Mouse (Mus musculus) forebrain, embryonic 10.5 days (tissue): Measurements from ENCODE around the gene Cdk14. TPM values are rescaled to one million over a fixed set of nuclear protein-coding genes. Genes with fewer than 3 reads are reported as not detected.
A peak's percentile ranks its signal among the peaks of the same experiment; 100 is the strongest.

Source experiments
- DNase-seq: peaks from one replicate; pipeline ENCODE4 v3.0.0-alpha.2; 2017; ENCODE audit warnings: low spot score; ENCODE audit errors: extremely low spot score
- H3K27ac ChIP-seq: fragments of 300-500 bp; sonication (generic); 2 replicates; pipeline ENCODE4 v1.5.1; 2016; ENCODE audit warnings: mild to moderate bottlenecking
- H3K27me3 ChIP-seq: fragments of 300-500 bp; sonication (generic); 2 replicates; pipeline ENCODE4 v1.6.1; 2016; ENCODE audit warnings: mild to moderate bottlenecking; ENCODE audit not compliant: poor library complexity, severe bottlenecking
- H3K36me3 ChIP-seq: fragments of 300-500 bp; sonication (generic); replicated peaks from 2 replicates; pipeline ENCODE4 v1.6.1; 2016; ENCODE audit warnings: mild to moderate bottlenecking, moderate library complexity
- H3K4me1 ChIP-seq: fragments of 300-500 bp; sonication (generic); 2 replicates; pipeline ENCODE4 v1.6.1; 2016
- H3K4me3 ChIP-seq: fragments of 300-500 bp; sonication (generic); 2 replicates; pipeline ENCODE4 v1.5.1; 2016; ENCODE audit warnings: mild to moderate bottlenecking, moderate library complexity
- H3K9me3 ChIP-seq: fragments of 300-500 bp; sonication (generic); 2 replicates; pipeline ENCODE4 v1.6.1; 2016; ENCODE audit warnings: mild to moderate bottlenecking, moderate library complexity
- WGBS: fragments of 180-500 bp; shearing (Covaris S2); methylation state at CpG from one replicate; pipeline ENCODE4 v1.1.7; 2016; 5-methylcytosine and 5-hydroxymethylcytosine counted together
- polyA plus RNA-seq: library from polyadenylated mRNA; unstranded; fragments of >200 nt; fragmentation: Nextera tagmentation; extraction: Ambion mirVana; gene quantifications from 2 replicates; pipeline ENCODE4 v1.2.1, GENCODE M21; 2016

Cdk14 gene
- polyA plus RNA-seq, 1 experiment from 2014 or later: 9.5 TPM

DNA sequence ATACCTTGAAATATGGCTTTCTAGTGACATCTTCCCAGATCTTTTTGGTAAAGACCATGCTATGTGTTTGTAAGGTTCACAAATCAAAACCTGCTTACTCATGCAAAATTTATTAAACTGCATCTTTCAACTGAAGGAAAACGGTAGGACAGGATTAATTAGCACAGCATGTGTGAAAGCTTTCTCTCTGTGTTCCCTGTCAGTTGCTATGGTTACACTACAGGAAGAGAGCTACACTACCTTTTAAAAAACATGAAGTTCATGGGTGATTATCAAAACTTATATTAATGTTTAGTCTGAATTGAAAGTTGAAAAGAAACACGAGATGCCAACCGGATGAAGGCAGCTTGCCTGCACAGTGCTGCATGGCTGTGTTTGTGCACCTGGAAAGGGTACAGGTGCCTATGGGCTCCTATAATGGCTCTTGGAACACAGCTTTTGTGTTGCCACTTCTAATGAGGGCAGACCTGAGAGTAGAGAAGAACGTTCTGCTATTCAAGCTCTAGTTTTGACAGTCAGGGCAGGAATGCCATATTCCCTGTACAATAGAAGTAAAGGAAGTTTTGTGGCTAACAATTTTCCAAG, 380.3 kb downstream of the Cdk14 start:
- H3K27ac ChIP-seq: 0 out of 2 replicates have a peak overlapping the region, but pooled peaks have one; percentile 51
- WGBS: 43% methylated on average over 4 of the region's 4 CpGs

GRCm38 (mm10) chr5:5033445-5033844, 386.7 kb downstream of the Cdk14 start:
- WGBS: 88% methylated on average over 5 of the region's 5 CpGs
- no peaks in the 10 kb centered on the region for H3K27me3 ChIP-seq

More for the DNA sequence above, 380.3 kb downstream of the Cdk14 start:
- H3K36me3 ChIP-seq: no peaks in the 10 kb centered on the region
- H3K9me3 ChIP-seq: no peaks in the 10 kb centered on the region
- no peak overlapping the region for H3K4me3 ChIP-seq
- H3K4me1 ChIP-seq: peaks cover 18% of the 10 kb centered on the region
- DNase-seq: no peak
- H3K27me3 ChIP-seq: no peaks in the 10 kb centered on the region

GRCm38 (mm10) chr5:5032847-5033246, 387.3 kb downstream of the Cdk14 start:
- Histone ChIP-seq H3K4me3 (no peak overlapping the region), H3K36me3 (no peaks in the 10 kb centered on the region), H3K9me3 (no peaks in the 10 kb centered on the region), H3K27ac (no peak overlapping the region), H3K4me1 (no peaks in the 10 kb centered on the region), H3K27me3 (no peaks in the 10 kb centered on the region)
- DNase-seq: no peak
- 87% methylated on average over 6 of the region's 6 CpGs for WGBS

More at GRCm38 (mm10) chr5:5033445-5033844, 386.7 kb downstream of the Cdk14 start:
- Histone ChIP-seq H3K9me3 (no peaks in the 10 kb centered on the region), H3K36me3 (no peaks in the 10 kb centered on the region), H3K4me1 (no peaks in the 10 kb centered on the region), H3K27ac (no peak overlapping the region), H3K4me3 (no peak overlapping the region)
- no peak for DNase-seq

GRCm38 (mm10) chr5:5032446-5032845, 387.7 kb downstream of the Cdk14 start:
- H3K4me3 ChIP-seq: no peak overlapping the region
- no peaks in the 10 kb centered on the region for H3K9me3 ChIP-seq
- H3K4me1 ChIP-seq: no peaks in the 10 kb centered on the region
- no peak for DNase-seq
- WGBS: 86% methylated on average over 11 of the region's 11 CpGs
- no peaks in the 10 kb centered on the region for H3K36me3 ChIP-seq
- no peak overlapping the region for H3K27ac ChIP-seq
- no peaks in the 10 kb centered on the region for H3K27me3 ChIP-seq

DNA sequence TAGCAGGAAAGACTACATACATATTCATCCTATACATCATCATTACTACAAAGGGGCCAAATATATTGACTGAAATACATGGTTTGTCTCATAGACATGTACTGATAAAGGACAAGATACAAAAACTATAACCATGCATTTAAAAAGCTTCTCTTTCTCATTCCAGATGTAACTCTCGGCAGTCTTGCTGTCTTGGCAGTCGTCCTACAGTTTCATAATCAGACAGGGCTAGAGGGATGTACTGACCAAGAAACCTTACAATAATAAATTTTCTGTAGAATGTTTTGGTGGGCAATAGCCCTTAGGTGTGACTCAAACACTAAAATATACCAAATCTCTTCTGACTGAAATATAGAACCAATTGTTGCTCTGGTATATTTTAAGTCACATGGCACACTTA, 389.7 kb downstream of the Cdk14 start:
- Histone ChIP-seq H3K27ac (no peak overlapping the region), H3K9me3 (no peaks in the 10 kb centered on the region), H3K4me1 (no peaks in the 10 kb centered on the region), H3K36me3 (no peaks in the 10 kb centered on the region), H3K4me3 (no peak overlapping the region), H3K27me3 (no peaks in the 10 kb centered on the region)
- DNase-seq: no peak
- 87% methylated on average over 2 of the region's 2 CpGs for WGBS

DNA sequence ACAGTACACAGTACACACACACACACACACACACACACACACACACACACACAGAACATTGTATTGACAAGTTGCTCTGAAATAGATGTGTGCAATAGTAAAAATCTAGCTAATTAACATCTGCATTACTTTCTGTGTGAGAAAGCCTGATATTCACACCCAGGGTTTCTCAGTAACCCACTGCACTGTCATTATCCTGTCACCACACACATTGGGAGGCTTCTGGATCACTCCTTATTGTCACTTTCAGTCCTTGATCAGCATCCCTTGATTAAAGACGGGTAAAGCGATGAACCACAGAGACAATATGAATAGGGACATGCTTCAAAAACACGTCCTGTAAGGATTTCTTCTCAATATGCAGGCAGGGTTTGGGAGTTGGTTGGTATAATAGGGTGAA, 401.2 kb downstream of the Cdk14 start:
- Histone ChIP-seq H3K36me3 (no peaks in the 10 kb centered on the region), H3K4me3 (no peak overlapping the region), H3K4me1 (peaks cover 10% of the 10 kb centered on the region), H3K27me3 (no peaks in the 10 kb centered on the region), H3K9me3 (no peaks in the 10 kb centered on the region), H3K27ac (no peak overlapping the region)
- DNase-seq: no peak
- WGBS: 90% methylated on average over 3 of the region's 3 CpGs

DNA sequence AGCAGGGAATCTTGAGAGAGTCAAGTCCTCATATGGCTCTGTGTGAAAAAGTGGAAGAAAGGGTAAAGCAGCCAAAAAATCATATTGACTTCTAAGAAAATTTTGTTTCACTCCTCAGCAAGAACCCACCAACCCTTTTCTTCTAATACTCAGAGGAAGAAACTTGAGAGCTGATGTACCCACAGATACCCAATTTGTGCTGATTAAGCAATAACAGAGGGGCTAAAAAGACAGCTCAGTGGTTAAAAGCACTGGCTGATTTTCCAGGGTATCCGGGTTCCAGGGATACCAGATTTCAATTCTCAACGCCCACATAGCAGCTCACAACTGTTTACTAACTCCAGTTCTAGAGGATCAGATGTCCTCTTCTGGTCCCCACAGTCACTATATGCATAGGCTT, 401.9 kb downstream of the Cdk14 start:
- no peak for DNase-seq
- Histone ChIP-seq H3K36me3 (no peaks in the 10 kb centered on the region), H3K4me3 (no peak overlapping the region), H3K4me1 (peaks cover 10% of the 10 kb centered on the region), H3K9me3 (no peaks in the 10 kb centered on the region), H3K27me3 (no peaks in the 10 kb centered on the region), H3K27ac (no peak overlapping the region)
- 81% methylated on average over 2 of the region's 2 CpGs for WGBS

DNA sequence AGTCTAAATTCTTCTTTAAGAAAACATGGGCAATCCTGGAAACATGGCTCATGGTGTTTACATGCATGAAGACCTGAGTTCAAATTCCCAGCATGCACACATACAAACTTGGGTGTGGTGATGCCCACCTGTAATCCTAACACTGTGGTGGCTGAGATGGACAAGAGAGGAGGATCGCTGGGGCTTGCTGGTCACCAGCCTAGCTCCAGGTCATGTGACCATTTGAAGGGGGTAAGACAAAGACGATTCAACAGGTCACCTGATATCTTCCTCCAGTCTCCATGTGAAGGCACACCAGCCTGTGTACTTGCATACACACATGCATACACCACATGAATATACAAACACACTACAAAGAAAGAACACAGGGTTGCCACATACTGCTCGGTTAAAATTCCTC, 406.3 kb downstream of the Cdk14 start:
- 92% methylated on average over 3 of the region's 3 CpGs for WGBS
- peaks cover 7% of the 10 kb centered on the region for H3K4me1 ChIP-seq

DNA sequence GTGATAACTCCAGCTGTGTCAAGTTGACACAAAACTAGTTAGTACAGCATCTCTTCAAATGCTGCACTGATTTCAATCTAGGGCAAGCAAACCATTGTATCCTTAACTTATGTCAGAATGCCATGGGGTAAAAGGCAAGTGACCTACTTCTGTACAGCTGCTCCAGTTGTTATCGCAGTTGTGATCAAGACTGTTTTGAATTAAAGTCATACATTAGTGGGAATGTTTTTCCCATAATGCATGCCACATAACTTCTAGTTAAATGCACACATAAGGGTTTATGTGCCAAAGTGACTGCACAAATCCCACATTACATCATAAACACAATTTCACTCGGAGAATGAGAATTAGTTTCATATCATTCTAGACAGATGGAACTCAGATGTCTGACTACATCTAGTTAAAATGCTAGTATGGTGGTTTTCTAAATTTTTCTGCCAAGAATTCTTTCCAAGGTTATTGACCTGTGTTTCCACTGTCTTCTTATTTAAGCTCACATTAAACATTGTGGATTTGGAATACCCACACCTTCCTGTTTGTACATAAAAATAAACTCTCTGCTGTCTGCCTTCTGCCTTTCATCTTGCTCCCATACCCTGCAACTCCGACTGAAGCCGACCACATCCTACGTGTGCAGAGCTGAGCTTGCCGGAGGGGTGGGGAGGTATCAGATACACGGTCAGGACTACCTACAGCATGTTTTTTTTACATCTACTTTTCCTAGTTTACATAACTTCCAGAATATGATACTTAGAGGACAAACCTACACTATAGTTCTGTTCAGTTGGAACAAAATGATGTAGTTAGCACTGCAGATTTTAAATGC, 407.4 kb downstream of the Cdk14 start:
- Histone ChIP-seq H3K4me3 (no peak overlapping the region), H3K4me1 (peaks cover 17% of the 10 kb centered on the region), H3K36me3 (peaks cover 3% of the 10 kb centered on the region; the same call in 1 of the 2 replicates), H3K27ac (no peak overlapping the region), H3K9me3 (no peaks in the 10 kb centered on the region), H3K27me3 (peaks cover 30% of the 10 kb centered on the region)
- 88% methylated on average over 7 of the region's 7 CpGs for WGBS
- no peak for DNase-seq

More for the DNA sequence above, 406.3 kb downstream of the Cdk14 start:
- DNase-seq: no peak
- Histone ChIP-seq H3K36me3 (peaks cover 3% of the 10 kb centered on the region; the same call in 1 of the 2 replicates), H3K27ac (no peak overlapping the region), H3K4me3 (no peak overlapping the region), H3K9me3 (no peaks in the 10 kb centered on the region), H3K27me3 (peaks cover 28% of the 10 kb centered on the region)

GRCm38 (mm10) chr5:5008153-5008745, 411.9 kb downstream of the Cdk14 start:
- Histone ChIP-seq H3K36me3 (peaks cover 3% of the 10 kb centered on the region; the same call in 1 of the 2 replicates), H3K9me3 (no peaks in the 10 kb centered on the region), H3K4me3 (no peak overlapping the region), H3K27ac (no peak overlapping the region), H3K27me3 (peaks cover 70% of the 10 kb centered on the region), H3K4me1 (peaks cover 19% of the 10 kb centered on the region)
- 34% methylated on average over 4 of the region's 4 CpGs for WGBS
- DNase-seq: no peak

GRCm38 (mm10) chr5:5007489-5008152, 412.5 kb downstream of the Cdk14 start:
- Histone ChIP-seq H3K9me3 (no peaks in the 10 kb centered on the region), H3K27ac (no peak overlapping the region), H3K4me3 (no peak overlapping the region), H3K27me3 (peaks cover 72% of the 10 kb centered on the region), H3K4me1 (peaks cover 19% of the 10 kb centered on the region), H3K36me3 (peaks cover 3% of the 10 kb centered on the region; the same call in 1 of the 2 replicates)
- WGBS: 68% methylated on average over 15 of the region's 15 CpGs
- DNase-seq: no peak

DNA sequence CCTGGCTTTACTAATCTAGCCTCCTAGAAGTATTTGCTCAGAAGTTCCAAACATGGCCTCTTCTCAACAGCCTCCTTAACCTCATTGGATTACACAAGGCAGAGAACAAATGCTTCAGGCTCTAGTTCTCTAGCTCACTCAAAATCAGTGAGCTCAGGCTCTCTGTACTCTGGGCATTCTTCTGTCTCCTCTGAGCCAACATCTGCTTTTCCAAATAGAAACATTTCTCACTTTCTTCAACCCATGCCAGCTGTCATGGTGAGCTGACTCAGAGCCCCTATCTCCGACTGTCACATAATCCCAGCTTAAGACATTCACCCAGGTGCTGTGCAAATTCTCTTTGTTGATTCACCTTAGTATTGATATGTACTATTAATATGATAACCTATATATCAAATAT, 414.5 kb downstream of the Cdk14 start:
- 84% methylated on average over 1 of the region's 1 CpGs for WGBS
- peaks cover 58% of the 10 kb centered on the region for H3K27me3 ChIP-seq

More for the DNA sequence above, 414.5 kb downstream of the Cdk14 start:
- H3K4me1 ChIP-seq: peaks cover 19% of the 10 kb centered on the region
- no peaks in the 10 kb centered on the region for H3K9me3 ChIP-seq
- H3K27ac ChIP-seq: no peak overlapping the region
- H3K4me3 ChIP-seq: no peak overlapping the region
- no peak for DNase-seq
- H3K36me3 ChIP-seq: peaks cover 3% of the 10 kb centered on the region; the same call in 1 of the 2 replicates
